ENCODE assay signal across 25 mouse cellular contexts in genomic region chr2:69228635-69229034, GRCm38 (mm10). TPM values are rescaled to one million over a fixed set of nuclear protein-coding genes. Genes with fewer than 3 reads are reported as not detected.
DNase-seq lines count a peak whose midpoint lies in the region; ATAC-seq lines count a peak whose summit lies in the region.
"Had no signal": no experiment of that assay in that cellular context is flagged by ENCODE, and none has a peak within 500 bp of the region (broad histone marks: within the 10 kb centered on the region; RNA-seq: fewer than 3 reads in every experiment).

No protein-coding gene starts in this region.

- peak; percentile 40; the same call in 1 of the 2 replicates for ATAC-seq in forebrain, embryonic 16.5 days
- ATAC-seq in forebrain, embryonic 15.5 days (replicated peaks): no peak
- peak; percentile 54; the same call in 1 of the 2 replicates for ATAC-seq in hindbrain, embryonic 16.5 days
- no peak for ATAC-seq in neural tube, embryonic 13.5 days (ENCODE audit: low read depth)
- ATAC-seq: CD4-positive, CD25-positive, alpha-beta regulatory T cell, adult 4 months; intestine, embryonic 15.5 days had no signal

- H3K4me3 ChIP-seq in forebrain, embryonic 16.5 days (replicated peaks; ENCODE audit: low read length): no peak overlapping the region
- no peak overlapping the region for H3K4me3 ChIP-seq in forebrain, embryonic 15.5 days
- no peak overlapping the region for H3K4me3 ChIP-seq in hindbrain, embryonic 16.5 days (ENCODE audit: low read length)
- no peak overlapping the region for H3K4me3 ChIP-seq in hindbrain, embryonic 10.5 days
- H3K4me3 ChIP-seq in neural tube, embryonic 13.5 days: no peak overlapping the region
- H3K4me3 ChIP-seq: embryonic facial prominence, embryonic 15.5 days; erythroblast, embryonic 14.5 days; heart, embryonic 13.5 days; intestine, embryonic 15.5 days had no signal

- H3K4me1 ChIP-seq in forebrain, embryonic 16.5 days (replicated peaks; ENCODE audit: control insufficient read depth, insufficient read depth, low read length): no peaks in the 10 kb centered on the region
- H3K4me1 ChIP-seq in forebrain, embryonic 15.5 days: no peaks in the 10 kb centered on the region
- no peaks in the 10 kb centered on the region; the same call in 1 of the 2 replicates for H3K4me1 ChIP-seq in hindbrain, embryonic 16.5 days (ENCODE audit: control insufficient read depth, insufficient read depth, low read depth, low read length)
- no peaks in the 10 kb centered on the region for H3K4me1 ChIP-seq in hindbrain, embryonic 10.5 days (replicated peaks)
- H3K4me1 ChIP-seq in neural tube, embryonic 13.5 days (replicated peaks): peaks cover 6% of the 10 kb centered on the region; the same call in 1 of the 2 replicates
- H3K4me1 ChIP-seq: embryonic facial prominence, embryonic 15.5 days; heart, embryonic 13.5 days; intestine, embryonic 15.5 days had no signal

- H3K9me3 ChIP-seq in forebrain, embryonic 16.5 days (ENCODE audit: control insufficient read depth, low read length): no peaks in the 10 kb centered on the region
- H3K9me3 ChIP-seq in forebrain, embryonic 15.5 days: no peaks in the 10 kb centered on the region
- no peaks in the 10 kb centered on the region for H3K9me3 ChIP-seq in hindbrain, embryonic 16.5 days (ENCODE audit: control insufficient read depth, low read length)
- no peaks in the 10 kb centered on the region for H3K9me3 ChIP-seq in hindbrain, embryonic 10.5 days
- no peaks in the 10 kb centered on the region for H3K9me3 ChIP-seq in neural tube, embryonic 13.5 days
- H3K9me3 ChIP-seq: embryonic facial prominence, embryonic 15.5 days; G1E; heart, embryonic 13.5 days; intestine, embryonic 15.5 days had no signal

- DNase-seq in hindbrain, embryonic 10.5 days (ENCODE audit: low spot score): no peak
- DNase-seq in neural tube, embryonic 10.5 days (ENCODE audit: extremely low spot score, low spot score): no peak
- no peak for DNase-seq in c-Kit-positive CD71-positive TER-119-positive erythroid progenitor cells, embryonic 14.5 days (ENCODE audit: low spot score)
- DNase-seq: adrenal gland, adult 8-10 months; adrenal gland, postnatal 36 days; B cell, adult 2 months; cerebellum, adult 11 months; cerebellum, adult 8-10 months; cerebellum, postnatal 14 days; embryo, embryonic 11 days; gastrocnemius, postnatal 36 days; heart, adult 11 months; heart, postnatal 36 days had no signal

- WGBS in forebrain, embryonic 16.5 days: 72% methylated on average over 6 of the region's 6 CpGs
- 74% methylated on average over 6 of the region's 6 CpGs for WGBS in forebrain, embryonic 15.5 days
- WGBS in hindbrain, embryonic 16.5 days: 50% methylated on average over 6 of the region's 6 CpGs
- 81% methylated on average over 6 of the region's 6 CpGs for WGBS in hindbrain, embryonic 10.5 days
- WGBS in neural tube, embryonic 13.5 days: 52% methylated on average over 6 of the region's 6 CpGs

- H3K9ac ChIP-seq in forebrain, embryonic 16.5 days (replicated peaks; ENCODE audit: low read depth, low read length): no peak overlapping the region
- H3K9ac ChIP-seq in forebrain, embryonic 15.5 days (replicated peaks): no peak overlapping the region
- no peak overlapping the region for H3K9ac ChIP-seq in hindbrain, embryonic 16.5 days (ENCODE audit: low read depth, low read length)
- H3K9ac ChIP-seq in neural tube, embryonic 13.5 days: no peak overlapping the region
- H3K9ac ChIP-seq: embryonic facial prominence, embryonic 15.5 days; heart, embryonic 13.5 days; intestine, embryonic 15.5 days had no signal

- H3K4me2 ChIP-seq in forebrain, embryonic 16.5 days (ENCODE audit: low read length): no peak overlapping the region
- no peak overlapping the region for H3K4me2 ChIP-seq in forebrain, embryonic 15.5 days (replicated peaks)
- no peak overlapping the region for H3K4me2 ChIP-seq in hindbrain, embryonic 16.5 days (ENCODE audit: low read length)
- H3K4me2 ChIP-seq in neural tube, embryonic 13.5 days: no peak overlapping the region
- H3K4me2 ChIP-seq: embryonic facial prominence, embryonic 15.5 days; heart, embryonic 13.5 days; intestine, embryonic 15.5 days had no signal

- no peak overlapping the region for H3K27ac ChIP-seq in forebrain, embryonic 16.5 days (ENCODE audit: low read length)
- no peak overlapping the region for H3K27ac ChIP-seq in forebrain, embryonic 15.5 days (replicated peaks)
- H3K27ac ChIP-seq in hindbrain, embryonic 16.5 days (ENCODE audit: low read depth, low read length): no peak overlapping the region
- no peak overlapping the region for H3K27ac ChIP-seq in hindbrain, embryonic 10.5 days
- H3K27ac ChIP-seq in neural tube, embryonic 13.5 days (replicated peaks): peak overlapping the region; percentile 42; the same call in 1 of the 2 replicates
- H3K27ac ChIP-seq: embryonic facial prominence, embryonic 15.5 days; heart, embryonic 13.5 days; intestine, embryonic 15.5 days had no signal

- no peaks in the 10 kb centered on the region for H3K36me3 ChIP-seq in forebrain, embryonic 16.5 days (ENCODE audit: control insufficient read depth, insufficient read depth)
- H3K36me3 ChIP-seq in forebrain, embryonic 15.5 days: no peaks in the 10 kb centered on the region
- H3K36me3 ChIP-seq in hindbrain, embryonic 16.5 days (ENCODE audit: control insufficient read depth, insufficient read depth, low read length): no peaks in the 10 kb centered on the region
- H3K36me3 ChIP-seq in hindbrain, embryonic 10.5 days: no peaks in the 10 kb centered on the region
- no peaks in the 10 kb centered on the region for H3K36me3 ChIP-seq in neural tube, embryonic 13.5 days
- H3K36me3 ChIP-seq: embryonic facial prominence, embryonic 15.5 days; G1E; heart, embryonic 13.5 days; intestine, embryonic 15.5 days had no signal

- H3K27me3 ChIP-seq in forebrain, embryonic 16.5 days (replicated peaks; ENCODE audit: control insufficient read depth, insufficient read depth, low read length): no peaks in the 10 kb centered on the region; the same call in 1 of the 2 replicates
- H3K27me3 ChIP-seq in forebrain, embryonic 15.5 days: 0 out of 2 replicates have a peak, but pooled peaks cover 6% of the 10 kb centered on the region
- no peaks in the 10 kb centered on the region for H3K27me3 ChIP-seq in hindbrain, embryonic 16.5 days (replicated peaks; ENCODE audit: control insufficient read depth, insufficient read depth, low read length)
- no peaks in the 10 kb centered on the region for H3K27me3 ChIP-seq in hindbrain, embryonic 10.5 days (ENCODE audit: insufficient read depth, poor library complexity, severe bottlenecking)
- H3K27me3 ChIP-seq in neural tube, embryonic 13.5 days: no peaks in the 10 kb centered on the region
- H3K27me3 ChIP-seq: embryonic facial prominence, embryonic 15.5 days; heart, embryonic 13.5 days; intestine, embryonic 15.5 days had no signal

RNA-seq across cellular contexts. Expression of gene G6pc2, which starts 17.8 kb away (rescaled TPM):
- not detected in 2 replicates for polyA plus RNA-seq in forebrain, embryonic 16.5 days (2015; fragmentation: Nextera tagmentation; extraction: Ambion mirVana)
- polyA plus RNA-seq in forebrain, embryonic 15.5 days (2015; fragmentation: Nextera tagmentation; extraction: Ambion mirVana): not detected in 2 replicates
- polyA plus RNA-seq in hindbrain, embryonic 16.5 days (2015; fragmentation: Nextera tagmentation; extraction: Ambion mirVana): 0.37 and 0.38 TPM in 2 replicates
- polyA plus RNA-seq in hindbrain, embryonic 10.5 days (2016; fragmentation: Nextera tagmentation; extraction: Ambion mirVana): not detected in 2 replicates
- 0.28 and 0.48 TPM in 2 replicates for polyA plus RNA-seq in neural tube, embryonic 13.5 days (2015; fragmentation: Nextera tagmentation; extraction: Ambion mirVana)
- polyA plus RNA-seq: embryonic facial prominence, embryonic 15.5 days; erythroblast, embryonic 14.5 days; forebrain, embryonic 11.5 days; G1E; heart, embryonic 13.5 days; heart, postnatal 0 days had no signal

RNA-seq across cellular contexts. Expression of gene Spc25, which starts 22.6 kb away (rescaled TPM):
- polyA plus RNA-seq in forebrain, embryonic 16.5 days (2015; fragmentation: Nextera tagmentation; extraction: Ambion mirVana): 78.5 and 97.4 TPM in 2 replicates
- polyA plus RNA-seq in forebrain, embryonic 15.5 days (2015; fragmentation: Nextera tagmentation; extraction: Ambion mirVana): 101 and 105 TPM in 2 replicates
- polyA plus RNA-seq in hindbrain, embryonic 16.5 days (2015; fragmentation: Nextera tagmentation; extraction: Ambion mirVana): 32.3 and 39.4 TPM in 2 replicates
- polyA plus RNA-seq in hindbrain, embryonic 10.5 days (2016; fragmentation: Nextera tagmentation; extraction: Ambion mirVana): 223 and 229 TPM in 2 replicates
- polyA plus RNA-seq in neural tube, embryonic 13.5 days (2015; fragmentation: Nextera tagmentation; extraction: Ambion mirVana): 38.8 and 42.0 TPM in 2 replicates

Comparison
In these comparisons a context has a peak if more than half of its experiments do, and no peak if none do; other contexts are left out.
1. ATAC-seq: peak in forebrain, embryonic 16.5 days (single experiment) and hindbrain, embryonic 16.5 days (single experiment); none in forebrain, embryonic 15.5 days (single experiment) and neural tube, embryonic 13.5 days (single experiment).